Mouse (Mus musculus) embryonic fibroblast, embryonic 13.5 days (primary cell): ENCODE data around the gene A730049H05Rik.

Experiments used
- CTCF ChIP-seq: IDR thresholded peaks from 2 replicates; pipeline ENCODE4 v1.5.1; 2011; ENCODE audit warnings: mild to moderate bottlenecking, control low read depth, low read length, moderate library complexity, borderline replicate concordance; ENCODE audit not compliant: insufficient read depth
- POLR2A ChIP-seq: IDR thresholded peaks from 2 replicates; pipeline ENCODE4 v1.6.1; 2011; ENCODE audit warnings: low read depth, mild to moderate bottlenecking, control low read depth, low read length, moderate library complexity

- TF ChIP-seq CTCF: no peak
- no peak for TF ChIP-seq POLR2A
Measured at GRCm38 (mm10) chr6:92803213-92803612, 13.1 kb upstream of the A730049H05Rik start.
